Mouse (Mus musculus) megakaryocyte-erythroid progenitor cell, adult 5-6 weeks (primary cell): ENCODE data around the gene Cramp1l. TPM values are rescaled to one million over a fixed set of nuclear protein-coding genes. Genes with fewer than 3 reads are reported as not detected.

Experiments used
- total RNA-seq, 2 experiments: library from RNA; stranded (forward) in 1 of 2; stranded (reverse) in 1 of 2; fragments of 200-1000, 215-1000 nt in 1 of 2; fragments of >200 nt in 1 of 2; fragmentation: Nextera tagmentation in 1 of 2; gene quantifications; 2 replicates each; pipeline ENCODE4 v1.2.3; 2014 to 2017

Cramp1l gene
- total RNA-seq, 2 experiments from 2014 or later = 10.1 to 38.1 TPM

Other genes with a start within 250 kb of the Cramp1l start
- 1.4 and 1.5 TPM in 2 replicates for gene Meiob, start 211.5 kb downstream of the Cramp1l start, total RNA-seq (2014; fragmentation: Nextera tagmentation)
- gene Meiob, start 211.5 kb downstream of the Cramp1l start, total RNA-seq (2017) = 0.95 and 1.4 TPM in 2 replicates
- gene Hagh, start 175.6 kb downstream of the Cramp1l start, total RNA-seq (2014; fragmentation: Nextera tagmentation) = 43.2 and 68.2 TPM in 2 replicates
- 29.1 and 32.3 TPM in 2 replicates for gene Hagh, start 175.6 kb downstream of the Cramp1l start, total RNA-seq (2017)
- gene Fahd1, start 165.4 kb downstream of the Cramp1l start, total RNA-seq (2014; fragmentation: Nextera tagmentation) = 20.1 and 35.1 TPM in 2 replicates
- gene Fahd1, start 165.4 kb downstream of the Cramp1l start, total RNA-seq (2017) = 15.7 and 34.7 TPM in 2 replicates
- gene Igfals, start 149.8 kb downstream of the Cramp1l start, total RNA-seq (2014; fragmentation: Nextera tagmentation) = not detected in 2 replicates
- not detected in 2 replicates for gene Igfals, start 149.8 kb downstream of the Cramp1l start, total RNA-seq (2017)
- gene Nubp2, start 129.4 kb downstream of the Cramp1l start, total RNA-seq (2014; fragmentation: Nextera tagmentation) = 107 and 121 TPM in 2 replicates
- gene Nubp2, start 129.4 kb downstream of the Cramp1l start, total RNA-seq (2017) = 35.5 and 97.0 TPM in 2 replicates
- gene Spsb3, start 129.1 kb downstream of the Cramp1l start, total RNA-seq (2014; fragmentation: Nextera tagmentation) = 24.6 and 29.3 TPM in 2 replicates
- 11.8 and 12.2 TPM in 2 replicates for gene Spsb3, start 129.1 kb downstream of the Cramp1l start, total RNA-seq (2017)
- gene Eme2, start 120.7 kb downstream of the Cramp1l start, total RNA-seq (2014; fragmentation: Nextera tagmentation) = 9.1 and 11.8 TPM in 2 replicates
- gene Eme2, start 120.7 kb downstream of the Cramp1l start, total RNA-seq (2017) = 13.7 and 15.2 TPM in 2 replicates
- gene Mrps34, start 120.7 kb downstream of the Cramp1l start, total RNA-seq (2014; fragmentation: Nextera tagmentation) = 63.9 and 78.3 TPM in 2 replicates
- gene Mrps34, start 120.7 kb downstream of the Cramp1l start, total RNA-seq (2017) = 31.3 and 37.6 TPM in 2 replicates
- 54.4 and 85.5 TPM in 2 replicates for gene Nme3, start 119.3 kb downstream of the Cramp1l start, total RNA-seq (2014; fragmentation: Nextera tagmentation)
- gene Nme3, start 119.3 kb downstream of the Cramp1l start, total RNA-seq (2017) = 40.5 and 46.3 TPM in 2 replicates
- 104 and 107 TPM in 2 replicates for gene Mapk8ip3, start 78.8 kb downstream of the Cramp1l start, total RNA-seq (2014; fragmentation: Nextera tagmentation)
- 27.0 and 35.3 TPM in 2 replicates for gene Mapk8ip3, start 78.8 kb downstream of the Cramp1l start, total RNA-seq (2017)
- 74.2 and 79.1 TPM in 2 replicates for gene Jpt2, start 55.1 kb downstream of the Cramp1l start, total RNA-seq (2014; fragmentation: Nextera tagmentation)
- gene Jpt2, start 55.1 kb downstream of the Cramp1l start, total RNA-seq (2017) = 77.8 and 78.2 TPM in 2 replicates
- 32.0 and 32.1 TPM in 2 replicates for gene Ift140, start 297 bp upstream of the Cramp1l start, total RNA-seq (2014; fragmentation: Nextera tagmentation)
- gene Ift140, start 297 bp upstream of the Cramp1l start, total RNA-seq (2017) = 27.6 and 33.9 TPM in 2 replicates
- not detected in 2 replicates for gene Tmem204, start 67.8 kb upstream of the Cramp1l start, total RNA-seq (2014; fragmentation: Nextera tagmentation)
- gene Tmem204, start 67.8 kb upstream of the Cramp1l start, total RNA-seq (2017) = not detected in 2 replicates
- gene Telo2, start 100.2 kb upstream of the Cramp1l start, total RNA-seq (2014; fragmentation: Nextera tagmentation) = 53.3 and 77.5 TPM in 2 replicates
- gene Telo2, start 100.2 kb upstream of the Cramp1l start, total RNA-seq (2017) = 38.5 and 38.9 TPM in 2 replicates
- gene Ptx4, start 105.0 kb upstream of the Cramp1l start, total RNA-seq (2014; fragmentation: Nextera tagmentation) = not detected in 2 replicates
- 2.4 TPM in 1 of 2 replicates, not detected in the other for gene Ptx4, start 105.0 kb upstream of the Cramp1l start, total RNA-seq (2017)
- gene Clcn7, start 117.6 kb upstream of the Cramp1l start, total RNA-seq (2014; fragmentation: Nextera tagmentation) = 17.6 and 18.7 TPM in 2 replicates
- 5.9 and 10.9 TPM in 2 replicates for gene Clcn7, start 117.6 kb upstream of the Cramp1l start, total RNA-seq (2017)
- gene Ccdc154, start 146.7 kb upstream of the Cramp1l start, total RNA-seq (2014; fragmentation: Nextera tagmentation) = 0.33 TPM in 1 of 2 replicates, not detected in the other
- not detected in 2 replicates for gene Ccdc154, start 146.7 kb upstream of the Cramp1l start, total RNA-seq (2017)
- gene Gm38655, start 159.7 kb upstream of the Cramp1l start, total RNA-seq (2014; fragmentation: Nextera tagmentation) = not detected in 2 replicates
- gene Gm38655, start 159.7 kb upstream of the Cramp1l start, total RNA-seq (2017) = not detected in 2 replicates
- 25.4 and 34.8 TPM in 2 replicates for gene BC003965, start 168.8 kb upstream of the Cramp1l start, total RNA-seq (2014; fragmentation: Nextera tagmentation)
- 16.3 and 18.3 TPM in 2 replicates for gene BC003965, start 168.8 kb upstream of the Cramp1l start, total RNA-seq (2017)
- 11.5 and 20.5 TPM in 2 replicates for gene Unkl, start 172.6 kb upstream of the Cramp1l start, total RNA-seq (2014; fragmentation: Nextera tagmentation)
- 9.8 and 14.2 TPM in 2 replicates for gene Unkl, start 172.6 kb upstream of the Cramp1l start, total RNA-seq (2017)
- 13.9 and 14.2 TPM in 2 replicates for gene Gnptg, start 224.3 kb upstream of the Cramp1l start, total RNA-seq (2014; fragmentation: Nextera tagmentation)
- gene Gnptg, start 224.3 kb upstream of the Cramp1l start, total RNA-seq (2017) = 10.9 and 12.9 TPM in 2 replicates
- gene Tsr3, start 224.4 kb upstream of the Cramp1l start, total RNA-seq (2014; fragmentation: Nextera tagmentation) = 20.1 and 29.2 TPM in 2 replicates
- gene Tsr3, start 224.4 kb upstream of the Cramp1l start, total RNA-seq (2017) = 33.3 and 33.7 TPM in 2 replicates
- gene Baiap3, start 240.6 kb upstream of the Cramp1l start, total RNA-seq (2014; fragmentation: Nextera tagmentation) = 1.4 TPM in 1 of 2 replicates, not detected in the other
- gene Baiap3, start 240.6 kb upstream of the Cramp1l start, total RNA-seq (2017) = 2.7 TPM in 1 of 2 replicates, not detected in the other